Mouse (Mus musculus) ES-E14 (cell line): ENCODE measurements around the gene Elmo1. TPM values are rescaled to one million over a fixed set of nuclear protein-coding genes. Genes with fewer than 3 reads are reported as not detected.

Experiments used
- DNase-seq: peaks from one replicate; pipeline ENCODE4 v3.0.0-alpha.2; 2013; ENCODE audit warnings: low read depth, low spot score
- H3K27ac ChIP-seq: 2 replicates; pipeline ENCODE4 v1.5.1; 2012; ENCODE audit warnings: low read depth, mild to moderate bottlenecking, low read length, moderate library complexity, mixed read lengths; ENCODE audit not compliant: poor library complexity, insufficient read depth, severe bottlenecking
- H3K36me3 ChIP-seq: 2 replicates; pipeline ENCODE4 v1.6.1; 2012; ENCODE audit warnings: mild to moderate bottlenecking, low read length, moderate library complexity, mixed read lengths; ENCODE audit not compliant: control insufficient read depth, poor library complexity, insufficient read depth, severe bottlenecking
- H3K4me1 ChIP-seq, 2 experiments: fragments of 150-350 bp in 1 of 2; sonication (generic) in 1 of 2; 2 replicates each; pipeline ENCODE4 v1.6.1; 2012; ENCODE audit warnings: low read length in 2 of 2, mild to moderate bottlenecking in 1 of 2, mixed read lengths in 1 of 2; ENCODE audit not compliant: control insufficient read depth in 2 of 2, insufficient read depth in 2 of 2, poor library complexity in 1 of 2
- H3K4me3 ChIP-seq, 2 experiments: fragments of 150-350 bp in 1 of 2; sonication (generic) in 1 of 2; 2 replicates each; pipeline ENCODE4 v1.5.1; 2012; ENCODE audit warnings: low read length in 2 of 2, low read depth in 1 of 2, mild to moderate bottlenecking in 1 of 2, mixed read lengths in 1 of 2; ENCODE audit not compliant: insufficient read depth in 1 of 2, poor library complexity in 1 of 2, severe bottlenecking in 1 of 2
- H3K9ac ChIP-seq: 2 replicates; pipeline ENCODE4 v1.6.1; 2012; ENCODE audit warnings: low read depth, mild to moderate bottlenecking, low read length, mixed read lengths; ENCODE audit not compliant: poor library complexity, insufficient read depth, severe bottlenecking
- H3K9me3 ChIP-seq: fragments of 150-350 bp; sonication (generic); 2 replicates; pipeline ENCODE4 v1.6.1; 2012; ENCODE audit warnings: low read depth, mild to moderate bottlenecking, low read length; ENCODE audit not compliant: control insufficient read depth, insufficient read depth
- CHD2 ChIP-seq: IDR thresholded peaks from 2 replicates; pipeline ENCODE4 v1.6.1; 2014; ENCODE audit warnings: mild to moderate bottlenecking, low read depth, low read length, inconsistent platforms
- HCFC1 ChIP-seq: IDR thresholded peaks from 2 replicates; pipeline ENCODE4 v1.6.1; 2012; ENCODE audit warnings: low read length, inconsistent platforms, borderline replicate concordance; ENCODE audit not compliant: insufficient read depth
- MAFK ChIP-seq: IDR thresholded peaks from 2 replicates; pipeline ENCODE4 v1.6.1; 2014; ENCODE audit warnings: mild to moderate bottlenecking, low read depth, low read length, inconsistent platforms; ENCODE audit not compliant: insufficient read depth
- ZC3H11A ChIP-seq: IDR thresholded peaks from 2 replicates; pipeline ENCODE4 v1.6.1; 2012; ENCODE audit warnings: low read depth, mild to moderate bottlenecking, inconsistent platforms, low read length, borderline replicate concordance
- ZNF384 ChIP-seq: IDR thresholded peaks from 2 replicates; pipeline ENCODE4 v1.6.1; 2012; ENCODE audit warnings: low read depth, low read length, inconsistent platforms
- in situ Hi-C, 2 experiments: fragments of 600-800 bp; cut with MboI; formaldehyde crosslinking; loops; one replicate each; pipeline ENCODE4 v1.15.1; 2025; ENCODE audit warnings: low sequenced_read_pairs in 2 of 2, inconsistent platforms in 1 of 2; ENCODE audit not compliant: unreplicated experiment in 2 of 2
- total RNA-seq: library from RNA; depleted of rRNA; stranded (reverse); fragments of 300-350 nt; gene quantifications from 2 replicates; pipeline ENCODE4 v1.2.3, GENCODE M21; 2012

Gene Elmo1
- total RNA-seq, 1 experiment: 3.7 TPM

DNA sequence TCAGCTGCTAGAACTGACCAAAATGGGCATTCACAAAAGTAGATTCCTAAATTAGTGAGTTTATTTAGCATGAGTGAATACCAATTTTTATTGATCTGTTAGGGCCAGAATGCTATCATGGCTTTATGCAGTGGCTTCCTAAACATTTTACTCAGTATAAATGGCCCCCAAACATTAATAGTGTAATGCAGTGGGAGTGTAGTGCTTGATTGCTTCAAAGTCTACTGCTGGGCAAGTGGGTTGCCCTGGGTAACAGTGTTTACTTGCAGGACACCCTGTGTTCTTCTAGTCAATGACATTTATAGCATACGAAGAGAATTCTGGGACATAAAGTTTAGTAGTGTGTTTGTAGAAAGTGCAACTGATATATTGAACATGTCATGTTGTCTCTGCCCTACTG, 27.3 kb downstream of the Elmo1 start:
- Histone ChIP-seq H3K9me3 (no peaks in the 10 kb centered on the region), H3K9ac (no peak overlapping the region), H3K4me1 (peaks cover 3 to 4% of the 10 kb centered on the region in 2 experiments; a peak in 3 of 4 replicates), H3K4me3 (no peak overlapping the region), H3K27ac (no peak overlapping the region), H3K36me3 (no peaks in the 10 kb centered on the region)
- in situ Hi-C loops: no loop called here
- TF ChIP-seq ZNF384: no peak
- TF ChIP-seq CHD2: no peak
- TF ChIP-seq MAFK: no peak
- TF ChIP-seq HCFC1: no peak
- no peak for TF ChIP-seq ZC3H11A
- no peak for DNase-seq

DNA sequence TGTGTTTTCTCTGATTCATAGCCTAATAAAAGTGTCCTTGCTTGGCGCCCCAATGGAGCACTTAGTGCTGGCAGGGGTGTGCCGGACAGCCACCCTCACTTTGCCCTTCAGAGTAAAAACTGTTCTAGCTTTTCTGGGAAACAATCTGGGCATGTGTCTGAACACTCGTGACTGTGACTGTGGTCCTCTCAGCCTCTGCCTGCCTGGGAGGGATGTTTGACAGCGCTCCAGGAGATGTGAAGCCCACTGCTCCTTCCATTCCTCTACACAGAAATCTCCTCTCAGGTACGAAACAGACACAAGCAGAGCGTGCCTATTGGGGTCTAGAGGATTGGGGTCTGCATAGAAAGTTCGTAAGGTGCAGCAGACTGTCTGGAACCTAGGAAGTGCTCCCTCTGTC, 28.5 kb downstream of the Elmo1 start:
- Histone ChIP-seq H3K9ac (no peak overlapping the region), H3K4me3 (no peak overlapping the region), H3K4me1 (peaks cover 3 to 4% of the 10 kb centered on the region in 2 experiments; a peak in 2 of 4 replicates), H3K27ac (no peak overlapping the region), H3K9me3 (no peaks in the 10 kb centered on the region), H3K36me3 (no peaks in the 10 kb centered on the region)
- in situ Hi-C loops: no loop called here
- TF ChIP-seq ZNF384 (no peak), HCFC1 (no peak), MAFK (no peak), CHD2 (no peak), ZC3H11A (no peak)
- DNase-seq: no peak

DNA sequence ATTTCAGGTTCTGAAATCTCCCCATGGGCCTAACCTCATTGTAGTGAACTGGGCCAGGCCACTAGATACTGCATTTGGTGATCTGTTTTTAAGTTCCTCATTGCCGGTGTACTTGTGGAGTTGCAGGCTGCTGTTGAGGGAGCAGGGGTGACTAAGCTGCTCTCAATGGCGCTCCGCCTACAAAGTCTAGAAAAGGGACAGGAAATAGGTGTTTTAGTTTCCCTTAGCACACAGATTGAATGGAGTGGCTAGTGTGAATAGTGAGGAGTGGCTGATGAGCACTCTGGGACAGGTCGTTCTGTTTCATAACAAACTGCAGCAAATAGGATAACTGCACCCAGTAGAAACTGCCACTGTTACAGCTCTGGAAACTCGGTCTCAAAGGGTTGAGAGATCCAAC, 30.3 kb downstream of the Elmo1 start:
- in situ Hi-C loops: no loop called here
- TF ChIP-seq ZNF384 (no peak), ZC3H11A (no peak), HCFC1 (no peak), CHD2 (no peak), MAFK (no peak)
- Histone ChIP-seq H3K27ac (no peak overlapping the region), H3K9me3 (no peaks in the 10 kb centered on the region), H3K4me3 (no peak overlapping the region), H3K4me1 (peaks cover 3 to 6% of the 10 kb centered on the region in 2 experiments; a peak in 2 of 4 replicates), H3K9ac (no peak overlapping the region), H3K36me3 (no peaks in the 10 kb centered on the region)
- DNase-seq: no peak

DNA sequence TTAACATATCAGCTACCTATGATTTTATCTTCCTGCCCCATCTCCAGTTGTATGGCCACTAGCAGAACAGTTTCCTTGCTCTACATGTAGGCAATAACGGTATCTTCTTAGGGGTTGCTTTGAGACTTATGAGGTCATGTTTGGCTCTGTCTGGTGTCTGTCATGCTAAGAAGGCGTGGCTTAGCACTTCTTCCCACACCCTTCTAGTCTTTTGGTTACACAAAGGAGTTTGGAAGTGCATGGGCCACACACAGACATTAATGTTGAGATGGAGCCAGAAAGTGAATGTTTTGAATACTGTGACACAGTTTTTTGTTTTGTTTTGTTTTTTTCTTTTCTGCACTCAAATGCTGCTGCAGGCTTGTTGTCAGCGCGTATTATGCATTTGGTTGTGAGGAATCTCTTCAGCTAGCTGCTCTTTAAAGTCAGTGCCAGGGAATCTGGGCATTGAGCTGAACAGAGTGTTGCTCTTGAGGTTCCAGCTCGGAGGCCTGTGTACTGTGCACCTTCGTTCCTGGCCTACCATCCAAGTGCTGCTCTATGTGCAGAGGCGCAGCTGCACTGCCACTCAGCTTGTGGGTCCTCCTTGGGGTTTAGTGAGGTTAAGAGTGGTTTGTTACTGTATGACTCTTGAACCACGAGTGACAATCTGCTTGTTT, 31.1 kb downstream of the Elmo1 start:
- no peaks in the 10 kb centered on the region for H3K36me3 ChIP-seq
- H3K9me3 ChIP-seq: no peaks in the 10 kb centered on the region
- DNase-seq: no peak
- no peak overlapping the region; the same call in 1 of the 2 replicates for H3K27ac ChIP-seq
- no peak overlapping the region for H3K4me3 ChIP-seq
- H3K4me1 ChIP-seq: peaks cover 5 to 10% of the 10 kb centered on the region in 2 experiments; a peak in 2 of 4 replicates
- no peak overlapping the region for H3K9ac ChIP-seq
- in situ Hi-C loops: no loop called here
- TF ChIP-seq MAFK (no peak), ZC3H11A (no peak), HCFC1 (no peak), ZNF384 (no peak), CHD2 (no peak)

DNA sequence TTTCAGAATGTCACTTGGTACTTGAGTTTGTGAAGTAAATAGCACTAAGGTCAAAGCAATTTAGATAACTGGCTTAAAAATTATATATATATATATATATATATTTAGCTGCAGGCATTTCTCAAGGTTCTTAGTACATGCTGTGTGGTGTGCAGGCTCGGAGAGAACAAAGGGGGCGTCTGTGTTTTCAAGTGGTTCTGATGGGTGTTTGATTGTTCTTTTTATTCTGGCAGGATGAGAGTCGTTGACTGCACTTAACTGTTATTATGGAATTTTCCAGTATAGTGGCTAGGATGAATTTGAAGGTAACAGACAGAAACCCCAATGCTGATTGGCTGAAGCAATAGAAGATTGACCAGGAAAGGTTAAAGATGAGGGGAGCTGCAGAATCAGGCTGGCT, 33.6 kb downstream of the Elmo1 start:
- Histone ChIP-seq H3K4me1 (peaks cover 6 to 8% of the 10 kb centered on the region in 2 experiments; a peak in 1 of 4 replicates), H3K9ac (no peak overlapping the region), H3K4me3 (no peak overlapping the region), H3K9me3 (no peaks in the 10 kb centered on the region), H3K27ac (no peak overlapping the region), H3K36me3 (no peaks in the 10 kb centered on the region)
- TF ChIP-seq HCFC1: no peak
- TF ChIP-seq CHD2: peak; percentile 70; the same call in 1 of the 2 replicates
- TF ChIP-seq ZNF384: no peak
- no peak for TF ChIP-seq MAFK
- DNase-seq: peak; percentile 44
- in situ Hi-C loops: no loop called here
